Mouse (Mus musculus) limb, embryonic 13.5 days (tissue): ENCODE data around the gene Zfp971. TPM values are rescaled to one million over a fixed set of nuclear protein-coding genes. Genes with fewer than 3 reads are reported as not detected.
A peak's percentile ranks its signal among the peaks of the same experiment; 100 is the strongest.
"Not testable (repeated sequence)": the region's sequence is repeated elsewhere in the genome, so short reads cannot be mapped to it uniquely, and the experiment has no call there.

Source experiments
- ATAC-seq: fragments of 200-750 bp; cut with Nextera tagmentation; 2 replicates; pipeline ENCODE4 v1.8.0; 2017; ENCODE audit warnings: low read depth, moderate number of reproducible peaks, moderate TSS enrichment; ENCODE audit not compliant: low FRiP score
- H3K27ac ChIP-seq: fragments of 300-500 bp; sonication (generic); 2 replicates; pipeline ENCODE4 v1.5.1; 2015; ENCODE audit warnings: inconsistent platforms, mild to moderate bottlenecking, moderate library complexity
- H3K27me3 ChIP-seq: fragments of 300-500 bp; sonication (generic); 2 replicates; pipeline ENCODE4 v1.6.1; 2015; ENCODE audit warnings: mild to moderate bottlenecking, inconsistent platforms
- H3K36me3 ChIP-seq: fragments of 300-500 bp; sonication (generic); 2 replicates; pipeline ENCODE4 v1.6.1; 2015; ENCODE audit warnings: inconsistent platforms, mild to moderate bottlenecking, moderate library complexity
- H3K4me1 ChIP-seq: fragments of 300-500 bp; sonication (generic); 2 replicates; pipeline ENCODE4 v1.6.1; 2015; ENCODE audit warnings: inconsistent platforms
- H3K4me2 ChIP-seq: fragments of 300-500 bp; sonication (generic); replicated peaks from 2 replicates; pipeline ENCODE4 v1.6.1; 2015; ENCODE audit warnings: inconsistent platforms, mild to moderate bottlenecking, moderate library complexity
- H3K4me3 ChIP-seq: fragments of 300-500 bp; sonication (generic); 2 replicates; pipeline ENCODE4 v1.5.1; 2015; ENCODE audit warnings: moderate library complexity, mild to moderate bottlenecking, inconsistent platforms
- H3K9ac ChIP-seq: fragments of 300-500 bp; sonication (generic); 2 replicates; pipeline ENCODE4 v1.6.1; 2015; ENCODE audit warnings: mild to moderate bottlenecking, inconsistent platforms
- H3K9me3 ChIP-seq: fragments of 300-500 bp; sonication (generic); 2 replicates; pipeline ENCODE4 v1.6.1; 2016; ENCODE audit warnings: inconsistent platforms
- WGBS: fragments of 180-500 bp; shearing (Covaris S2); methylation state at CpG from one replicate; pipeline ENCODE4 v1.1.7; 2015; 5-methylcytosine and 5-hydroxymethylcytosine counted together
- polyA plus RNA-seq: library from polyadenylated mRNA; unstranded; fragments of >200 nt; fragmentation: Nextera tagmentation; extraction: Ambion mirVana; gene quantifications from 2 replicates; pipeline ENCODE4 v1.2.1, GENCODE M21; 2015

Gene Zfp971
- polyA plus RNA-seq = 10.7 and 11.2 TPM in 2 replicates

GRCm38 (mm10) chr2:178023011-178023611 lies at the start of gene Zfp971:
TSS of gene Zfp971 (plus strand) at chr2:178023284.
- H3K9ac ChIP-seq = peak within 1 kb of the TSS; percentile 74
- H3K27ac ChIP-seq, H3K36me3 ChIP-seq, H3K4me1 ChIP-seq, H3K27me3 ChIP-seq, H3K9me3 ChIP-seq, ATAC-seq: not testable (repeated sequence)
- H3K4me3 ChIP-seq = peak within 1 kb of the TSS; percentile 61
- peak within 1 kb of the TSS; percentile 64 for H3K4me2 ChIP-seq
- 1% methylated on average over 15 of the region's 15 CpGs for WGBS

- not testable (repeated sequence) for H3K4me1 ChIP-seq, H3K9ac ChIP-seq, H3K36me3 ChIP-seq, H3K27ac ChIP-seq, ATAC-seq, H3K27me3 ChIP-seq, H3K4me2 ChIP-seq, H3K9me3 ChIP-seq, H3K4me3 ChIP-seq
- WGBS = 75% methylated on average over 7 of the region's 7 CpGs
Measured at GRCm38 (mm10) chr2:177974814-177975213, 48.3 kb upstream of the Zfp971 start.

GRCm38 (mm10) chr2:178019486-178019885 lies 3.6 kb upstream of the Zfp971 start:
- not testable (repeated sequence) for H3K9me3 ChIP-seq, H3K36me3 ChIP-seq, H3K4me2 ChIP-seq, H3K9ac ChIP-seq, H3K4me3 ChIP-seq, ATAC-seq, H3K27me3 ChIP-seq, H3K4me1 ChIP-seq, H3K27ac ChIP-seq
- WGBS = 81% methylated on average over 3 of the region's 3 CpGs

GRCm38 (mm10) chr2:178020773-178021172 lies 2.3 kb upstream of the Zfp971 start:
- WGBS = 81% methylated on average over 8 of the region's 8 CpGs
- H3K27me3 ChIP-seq, H3K9me3 ChIP-seq: not testable (repeated sequence)

GRCm38 (mm10) chr2:178023861-178024260 lies 777 bp downstream of the Zfp971 start:
- H3K27ac ChIP-seq, H3K27me3 ChIP-seq, H3K4me1 ChIP-seq, H3K9me3 ChIP-seq, H3K36me3 ChIP-seq, ATAC-seq: not testable (repeated sequence)
- Histone ChIP-seq H3K9ac (peak overlapping the region; percentile 74), H3K4me2 (peak overlapping the region; percentile 64), H3K4me3 (peak overlapping the region; percentile 61)
- 8% methylated on average over 2 of the region's 2 CpGs for WGBS

More at GRCm38 (mm10) chr2:178020773-178021172, 2.3 kb upstream of the Zfp971 start:
- H3K4me2 ChIP-seq, ATAC-seq, H3K4me3 ChIP-seq, H3K9ac ChIP-seq, H3K36me3 ChIP-seq, H3K27ac ChIP-seq, H3K4me1 ChIP-seq: not testable (repeated sequence)

- not testable (repeated sequence) for H3K36me3 ChIP-seq, ATAC-seq, H3K4me2 ChIP-seq, H3K9me3 ChIP-seq, H3K27me3 ChIP-seq, H3K4me3 ChIP-seq, H3K9ac ChIP-seq, H3K4me1 ChIP-seq, H3K27ac ChIP-seq
- 63% methylated on average over 3 of the region's 3 CpGs for WGBS
Measured at GRCm38 (mm10) chr2:178027601-178028000, 4.5 kb downstream of the Zfp971 start.

DNA sequence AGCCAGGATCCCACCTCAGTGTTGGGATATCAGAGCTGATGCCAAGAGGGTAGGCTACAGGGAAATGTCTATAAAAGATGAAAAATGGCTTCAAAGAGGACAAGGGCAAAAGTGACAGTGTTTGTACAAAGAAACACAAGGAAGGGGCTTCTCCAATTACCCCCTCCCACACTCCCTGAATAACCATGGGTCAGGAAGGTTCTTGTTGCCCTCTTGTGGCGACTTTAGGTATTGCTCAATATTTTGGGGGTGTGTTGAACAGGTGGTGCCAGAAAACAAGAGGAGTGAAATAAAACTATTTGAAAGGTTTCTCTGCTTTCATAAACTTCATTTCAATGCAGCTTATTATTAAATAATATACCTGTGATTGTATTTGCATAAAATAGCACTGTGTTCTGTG lies 35.1 kb downstream of the Zfp971 start:
- Histone ChIP-seq H3K4me2 (no peak overlapping the region), H3K4me1 (no peaks in the 10 kb centered on the region), H3K27me3 (no peaks in the 10 kb centered on the region), H3K36me3 (peaks cover 10% of the 10 kb centered on the region), H3K9me3 (no peaks in the 10 kb centered on the region), H3K27ac (no peak overlapping the region), H3K9ac (no peak overlapping the region), H3K4me3 (no peak overlapping the region)
- WGBS = 3% methylated on average over 1 of the region's 1 CpGs
- ATAC-seq = no peak

- peak within 1 kb of the TSS; percentile 49 for H3K4me3 ChIP-seq
- not testable (repeated sequence) for H3K36me3 ChIP-seq, H3K27me3 ChIP-seq, ATAC-seq, H3K9me3 ChIP-seq, H3K4me1 ChIP-seq, H3K27ac ChIP-seq
- H3K4me2 ChIP-seq = peak within 1 kb of the TSS; percentile 61
- WGBS = 2% methylated on average over 8 of the region's 14 CpGs
- peak within 1 kb of the TSS; percentile 48; the same call in 1 of the 2 replicates for H3K9ac ChIP-seq
Measured at GRCm38 (mm10) chr2:178078166-178078717, 55.2 kb downstream of the Zfp971 start, which contains the start of gene Zfp931. TSS of gene Zfp931 (minus strand) at chr2:178078476.

Other genes with a start within 250 kb of the Zfp971 start
- 37.7 and 44.1 TPM in 2 replicates for gene Gm14325, start 182.9 kb upstream of the Zfp971 start, polyA plus RNA-seq
- 3.7 TPM in 2 replicates for gene Gm14327, start 126.2 kb upstream of the Zfp971 start, polyA plus RNA-seq
- 0.56 and 0.59 TPM in 2 replicates for gene Zfp972, start 97.7 kb upstream of the Zfp971 start, polyA plus RNA-seq
- 19.0 and 20.5 TPM in 2 replicates for gene Gm14326, start 66.0 kb upstream of the Zfp971 start, polyA plus RNA-seq
- gene Zfp931, start 55.2 kb downstream of the Zfp971 start, polyA plus RNA-seq = 16.9 and 18.6 TPM in 2 replicates
- gene Phactr3, start 95.7 kb downstream of the Zfp971 start, polyA plus RNA-seq = 1.2 TPM in 2 replicates